Mouse (Mus musculus) lung, adult 2 months (tissue): Measurements from ENCODE around the gene Cbx6.

ENCODE experiments used
- CTCF ChIP-seq: fragments of 200-500 bp; IDR thresholded peaks from 2 replicates; pipeline ENCODE4 v1.5.1; 2011; ENCODE audit warnings: mild to moderate bottlenecking, low read length, control low read depth; ENCODE audit not compliant: insufficient read depth
- POLR2A ChIP-seq: fragments of 200-500 bp; IDR thresholded peaks from 2 replicates; pipeline ENCODE4 v1.6.1; 2011; ENCODE audit warnings: low read depth, mild to moderate bottlenecking, control low read depth, low read length, borderline replicate concordance; ENCODE audit errors: extremely low read depth

- no peak for TF ChIP-seq CTCF
- TF ChIP-seq POLR2A, result no peak
Measured at GRCm38 (mm10) chr15:79873995-79874394, 39.5 kb upstream of the Cbx6 start.
